Mouse (Mus musculus): ENCODE results near the gene Uba6. TPM values are rescaled to one million over a fixed set of nuclear protein-coding genes. Genes with fewer than 3 reads are reported as not detected.

Uba6 gene
- polyA plus RNA-seq, 1 experiment: 1.9 TPM

GRCm38 (mm10) chr5:86066551-86066929 is 106.1 kb downstream of the Uba6 start:
- no peak for TF ChIP-seq TCF3 (IDR thresholded peaks at IDR 0.05; ENCODE audit: insufficient read length, low read depth)
- TF ChIP-seq POLR2A (IDR thresholded peaks at IDR 0.05; ENCODE audit: insufficient read length, low read depth): no peak
- no peak for TF ChIP-seq USF1 (IDR thresholded peaks at IDR 0.05; ENCODE audit: low read depth)
- no peak for TF ChIP-seq REST (IDR thresholded peaks at IDR 0.05; ENCODE audit: insufficient read depth, insufficient read length)
- Histone ChIP-seq H3K27me3 (ENCODE audit: control insufficient read depth, insufficient read depth, insufficient read length) (no peaks in the 10 kb centered on the region), H3ac (ENCODE audit: control insufficient read depth, insufficient read length) (no peak overlapping the region), H3K79me2 (ENCODE audit: control insufficient read depth, insufficient read depth) (peaks cover 32% of the 10 kb centered on the region), H3K36me3 (ENCODE audit: control insufficient read depth, insufficient read depth) (no peaks in the 10 kb centered on the region), H3K4me2 (ENCODE audit: low read depth) (peak overlapping the region; percentile 96), H3K4me3 (peak overlapping the region; percentile 67)

- TF ChIP-seq USF1 (IDR thresholded peaks at IDR 0.05; ENCODE audit: low read depth) (peak; percentile 87), POLR2AphosphoS2 (IDR thresholded peaks at IDR 0.05; ENCODE audit: insufficient read length, low read depth) (no peak)
- no peak overlapping the region for H3ac ChIP-seq (ENCODE audit: control insufficient read depth, insufficient read length)
- H3K4me3 ChIP-seq: peak overlapping the region; percentile 67
- H3K27me3 ChIP-seq (ENCODE audit: control insufficient read depth, insufficient read depth, insufficient read length): no peaks in the 10 kb centered on the region
- H3K79me2 ChIP-seq (ENCODE audit: control insufficient read depth, insufficient read depth): peaks cover 36% of the 10 kb centered on the region
- peak overlapping the region; percentile 96 for H3K4me2 ChIP-seq (ENCODE audit: low read depth)
- H3K36me3 ChIP-seq (ENCODE audit: control insufficient read depth, insufficient read depth): no peaks in the 10 kb centered on the region
Measured at GRCm38 (mm10) chr5:86065876-86066550, 106.6 kb downstream of the Uba6 start.

GRCm38 (mm10) chr5:86065101-86065875 is 107.3 kb downstream of the Uba6 start, which contains the start of gene Cenpc1:
Gene Cenpc1, minus strand, starts transcription at chr5:86065583.
- peak within 1 kb of the TSS; percentile 96 for H3K4me2 ChIP-seq (ENCODE audit: low read depth)
- peaks cover 39% of the 10 kb centered on the region for H3K79me2 ChIP-seq (ENCODE audit: control insufficient read depth, insufficient read depth)
- H3K27me3 ChIP-seq (ENCODE audit: control insufficient read depth, insufficient read depth, insufficient read length): no peaks in the 10 kb centered on the region
- peak within 1 kb of the TSS; percentile 67 for H3K4me3 ChIP-seq
- H3K36me3 ChIP-seq (ENCODE audit: control insufficient read depth, insufficient read depth): no peaks in the 10 kb centered on the region
- TF ChIP-seq POLR2A (IDR thresholded peaks at IDR 0.05; ENCODE audit: insufficient read length, low read depth): peak; percentile 68
- no peak for TF ChIP-seq TCF3 (IDR thresholded peaks at IDR 0.05; ENCODE audit: insufficient read length, low read depth)
- H3ac ChIP-seq (ENCODE audit: control insufficient read depth, insufficient read length): peak within 1 kb of the TSS; percentile 0

- peaks cover 39% of the 10 kb centered on the region for H3K79me2 ChIP-seq (ENCODE audit: control insufficient read depth, insufficient read depth)
- H3K4me3 ChIP-seq: peak overlapping the region; percentile 67
- TF ChIP-seq TCF12 (IDR thresholded peaks at IDR 0.05; ENCODE audit: insufficient read depth, poor library complexity, severe bottlenecking): no peak
- no peak for TF ChIP-seq MYOD1 (IDR thresholded peaks at IDR 0.05; ENCODE audit: control insufficient read depth in 1 of 3, insufficient read length in 2 of 3, low read depth in 2 of 3)
- TF ChIP-seq MAX (IDR thresholded peaks at IDR 0.05; ENCODE audit: low read depth): no peak
- TF ChIP-seq REST (IDR thresholded peaks at IDR 0.05; ENCODE audit: insufficient read depth, insufficient read length): no peak
- TF ChIP-seq CEBPB (IDR thresholded peaks at IDR 0.05; ENCODE audit: insufficient read depth, poor library complexity, severe bottlenecking): no peak
- TF ChIP-seq USF1 (IDR thresholded peaks at IDR 0.05; ENCODE audit: low read depth): no peak
- no peak for TF ChIP-seq POLR2AphosphoS2 (IDR thresholded peaks at IDR 0.05; ENCODE audit: insufficient read length, low read depth)
- no peak for TF ChIP-seq TCF3 (IDR thresholded peaks at IDR 0.05; ENCODE audit: insufficient read length, low read depth)
- TF ChIP-seq MYOG (IDR thresholded peaks at IDR 0.05; ENCODE audit: control insufficient read depth in 1 of 3, insufficient read depth in 1 of 3, insufficient read length in 2 of 3, low read depth in 2 of 3): no peak
- TF ChIP-seq POLR2A (IDR thresholded peaks at IDR 0.05; ENCODE audit: insufficient read length, low read depth): no peak
- no peak for TF ChIP-seq E2F4 (IDR thresholded peaks at IDR 0.05; ENCODE audit: insufficient read depth)
- no peak for TF ChIP-seq SRF (IDR thresholded peaks at IDR 0.05; ENCODE audit: control insufficient read depth, insufficient read length, low read depth)
- peak overlapping the region; percentile 74 for H3K4me2 ChIP-seq (ENCODE audit: low read depth)
- no peaks in the 10 kb centered on the region for H3K27me3 ChIP-seq (ENCODE audit: control insufficient read depth, insufficient read depth, insufficient read length)
- H3ac ChIP-seq (ENCODE audit: control insufficient read depth, insufficient read length): no peak overlapping the region
- peaks cover 3% of the 10 kb centered on the region for H3K36me3 ChIP-seq (ENCODE audit: control insufficient read depth, insufficient read depth)
Measured at GRCm38 (mm10) chr5:86063501-86063900, 109.1 kb downstream of the Uba6 start.

Other genes starting within 250 kb of the Uba6 start
- 3.8 TPM for gene Cenpc1, start 107.2 kb downstream of the Uba6 start, polyA plus RNA-seq (2012; fragmentation: generic; extraction: Trizol)
- 0.08 TPM for gene Stap1, start 101.1 kb downstream of the Uba6 start, polyA plus RNA-seq (2012; fragmentation: generic; extraction: Trizol)
- gene Gnrhr, start 25.1 kb upstream of the Uba6 start, polyA plus RNA-seq (2012; fragmentation: generic; extraction: Trizol): not detected
- gene Tmprss11c, start 116.5 kb upstream of the Uba6 start, polyA plus RNA-seq (2012; fragmentation: generic; extraction: Trizol): not detected
- not detected for gene Tmprss11d, start 200.6 kb upstream of the Uba6 start, polyA plus RNA-seq (2012; fragmentation: generic; extraction: Trizol)

Measured in myocyte (in vitro differentiated cells).